Mouse (Mus musculus): ENCODE measurements around the gene Nabp1. TPM values are rescaled to one million over a fixed set of nuclear protein-coding genes. Genes with fewer than 3 reads are reported as not detected.

Nabp1 gene
- total RNA-seq, 4 experiments from 2014 or later: 32.4 to 66.3 (median 47.5) TPM

Other genes starting within 250 kb of the Nabp1 start
- 100 to 1,000 TPM; 108 to 136 (median 118) TPM for gene Cavin2, start 189.3 kb downstream of the Nabp1 start, total RNA-seq (2022)

Data from heart, adult 8-10 months (tissue).